Mouse (Mus musculus) ES-Bruce4 (cell line): Measurements from ENCODE around the gene Zfp729a. TPM values are rescaled to one million over a fixed set of nuclear protein-coding genes. Genes with fewer than 3 reads are reported as not detected.
A peak's percentile ranks its signal among the peaks of the same experiment; 100 is the strongest.
"Not testable (repeated sequence)": the region's sequence is repeated elsewhere in the genome, so short reads cannot be mapped to it uniquely, and the experiment has no call there.

Source experiments
- H3K27ac ChIP-seq: 2 replicates; pipeline ENCODE4 v1.5.1; 2012; ENCODE audit warnings: low read length, inconsistent platforms; ENCODE audit not compliant: insufficient read depth
- H3K27me3 ChIP-seq: 2 replicates; pipeline ENCODE4 v1.6.1; 2012; ENCODE audit warnings: mild to moderate bottlenecking, low read length, inconsistent platforms; ENCODE audit not compliant: control insufficient read depth, poor library complexity, insufficient read depth, severe bottlenecking
- H3K36me3 ChIP-seq: 2 replicates; pipeline ENCODE4 v1.6.1; 2012; ENCODE audit warnings: inconsistent platforms, mild to moderate bottlenecking, low read length, moderate library complexity; ENCODE audit not compliant: control insufficient read depth, poor library complexity, insufficient read depth, severe bottlenecking
- H3K4me1 ChIP-seq: one replicate; pipeline ENCODE4 v1.8.1; 2011; ENCODE audit warnings: low read length; ENCODE audit not compliant: control insufficient read depth, insufficient read depth
- H3K4me3 ChIP-seq: 2 replicates; pipeline ENCODE4 v1.5.1; 2011; ENCODE audit warnings: low read depth, mild to moderate bottlenecking, low read length
- H3K9ac ChIP-seq: 2 replicates; pipeline ENCODE4 v1.6.1; 2012; ENCODE audit warnings: low read depth, mild to moderate bottlenecking, inconsistent platforms; ENCODE audit not compliant: poor library complexity, severe bottlenecking
- H3K9me3 ChIP-seq: replicated peaks from 2 replicates; pipeline ENCODE4 v1.6.1; 2012; ENCODE audit warnings: mild to moderate bottlenecking, low read length, inconsistent platforms; ENCODE audit not compliant: control insufficient read depth, poor library complexity, insufficient read depth, severe bottlenecking
- CTCF ChIP-seq: IDR thresholded peaks from one replicate; pipeline ENCODE4 v1.8.1; 2011; ENCODE audit warnings: low read depth, low read length
- EP300 ChIP-seq: IDR thresholded peaks from 2 replicates; pipeline ENCODE4 v1.6.1; 2011; ENCODE audit warnings: low read depth, low read length; ENCODE audit not compliant: insufficient read depth
- POLR2A ChIP-seq: IDR thresholded peaks from one replicate; pipeline ENCODE4 v1.8.1; 2011; ENCODE audit warnings: low read length; ENCODE audit not compliant: insufficient read depth
- polyA plus RNA-seq: library from polyadenylated mRNA; stranded (reverse); fragments of >200 nt; gene quantifications from 2 replicates; pipeline ENCODE4 v1.2.4, GENCODE M21; 2011; ENCODE audit warnings: low read depth; ENCODE audit not compliant: missing spikeins, insufficient read depth, insufficient read length

The Zfp729a gene
- polyA plus RNA-seq, result 10.8 and 11.1 TPM in 2 replicates

- H3K9me3 ChIP-seq, result 0 out of 2 replicates have a peak, but pooled peaks cover 3% of the 10 kb centered on the region
- TF ChIP-seq CTCF (peak; percentile 39), EP300 (peak; percentile 35; the same call in 1 of the 2 replicates), POLR2A (no peak)
- peak within 1 kb of the TSS; percentile 63 for H3K9ac ChIP-seq
- H3K27ac ChIP-seq, result peak within 1 kb of the TSS; percentile 32
- H3K36me3 ChIP-seq, result no peaks in the 10 kb centered on the region
- no peaks in the 10 kb centered on the region for H3K27me3 ChIP-seq
- peaks cover 1% of the 10 kb centered on the region for H3K4me1 ChIP-seq
- peak within 1 kb of the TSS; percentile 90 for H3K4me3 ChIP-seq
Measured at GRCm38 (mm10) chr13:67637294-67638007, at the start of gene Zfp729a, which contains the start of gene Gm49345. Gene Zfp729a (minus strand): TSS chr13:67637791. Gene Gm49345 (minus strand): TSS chr13:67637769.

DNA sequence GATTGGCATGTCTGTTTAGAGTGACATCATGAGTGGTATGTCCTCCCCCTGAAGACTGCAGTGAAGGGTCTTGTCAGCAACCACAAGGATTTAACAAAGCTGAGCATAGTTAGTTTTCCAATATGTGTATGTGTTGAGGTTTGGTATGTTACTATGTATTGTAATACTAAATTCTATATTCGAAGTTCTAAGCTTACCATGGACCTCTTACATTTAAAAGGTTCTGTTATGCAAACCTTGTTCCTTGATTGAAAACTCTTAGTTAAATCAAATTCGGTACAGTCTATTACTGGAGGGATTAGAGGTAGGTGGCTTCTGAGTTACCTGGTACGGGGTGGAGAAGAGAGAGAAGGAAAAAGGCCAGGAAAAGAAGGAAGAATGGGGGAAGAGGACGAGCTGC is 49.4 kb upstream of the Zfp729a start, which contains the start of gene Zfp738:
Gene Zfp738, minus strand, starts transcription at position 101 of the 400 bp plus-strand sequence.
- Histone ChIP-seq H3K27me3 (no peaks in the 10 kb centered on the region), H3K9me3 (no peaks in the 10 kb centered on the region), H3K27ac (no peak within 1 kb of the TSS), H3K36me3 (no peaks in the 10 kb centered on the region), H3K4me3 (peak within 1 kb of the TSS; percentile 58), H3K9ac (no peak within 1 kb of the TSS), H3K4me1 (no peaks in the 10 kb centered on the region)
- TF ChIP-seq POLR2A, result no peak
- TF ChIP-seq EP300, result no peak
- no peak for TF ChIP-seq CTCF

DNA sequence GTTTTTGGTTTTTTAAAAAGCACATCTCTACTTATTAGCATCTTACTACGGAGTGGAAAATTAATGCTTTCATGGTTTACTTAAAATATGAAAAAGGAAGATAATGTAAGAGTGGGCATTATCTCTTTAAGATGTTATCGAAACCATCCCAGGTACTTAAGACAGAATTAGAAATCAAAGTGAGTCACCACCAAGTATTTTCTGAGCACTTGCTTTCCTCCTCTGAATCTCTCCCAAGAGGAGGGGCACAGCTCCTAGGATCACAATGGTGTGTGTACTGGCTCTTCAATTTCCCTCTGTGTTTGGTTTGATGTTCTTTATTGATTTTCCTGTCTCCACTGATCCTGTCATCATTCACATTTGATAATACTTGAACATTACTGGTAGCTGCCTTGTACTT is 46.2 kb upstream of the Zfp729a start:
- not testable (repeated sequence) for H3K9me3 ChIP-seq, H3K36me3 ChIP-seq, H3K4me1 ChIP-seq, H3K27me3 ChIP-seq, H3K4me3 ChIP-seq
- peak overlapping the region; percentile 24; the same call in 1 of the 2 replicates for H3K27ac ChIP-seq
- 0 out of 2 replicates have a peak overlapping the region, but pooled peaks have one; percentile 47 for H3K9ac ChIP-seq

- not testable (repeated sequence) for H3K9me3 ChIP-seq, H3K27me3 ChIP-seq, H3K4me1 ChIP-seq, H3K27ac ChIP-seq, H3K36me3 ChIP-seq
- Histone ChIP-seq H3K4me3 (peak overlapping the region; percentile 95), H3K9ac (peak overlapping the region; percentile 47; the same call in 1 of the 2 replicates)
- TF ChIP-seq POLR2A, result peak; percentile 35
Measured at GRCm38 (mm10) chr13:67682959-67683735, 45.6 kb upstream of the Zfp729a start.

- no peak overlapping the region for H3K4me3 ChIP-seq
- no peaks in the 10 kb centered on the region for H3K27me3 ChIP-seq
- no peak overlapping the region for H3K9ac ChIP-seq
- H3K36me3 ChIP-seq, result no peaks in the 10 kb centered on the region
- H3K9me3 ChIP-seq, result no peaks in the 10 kb centered on the region
- TF ChIP-seq CTCF, result no peak
- TF ChIP-seq EP300, result no peak
- TF ChIP-seq POLR2A, result no peak
- no peaks in the 10 kb centered on the region for H3K4me1 ChIP-seq
- H3K27ac ChIP-seq, result no peak overlapping the region
Measured at GRCm38 (mm10) chr13:67674902-67675301, 37.3 kb upstream of the Zfp729a start.

DNA sequence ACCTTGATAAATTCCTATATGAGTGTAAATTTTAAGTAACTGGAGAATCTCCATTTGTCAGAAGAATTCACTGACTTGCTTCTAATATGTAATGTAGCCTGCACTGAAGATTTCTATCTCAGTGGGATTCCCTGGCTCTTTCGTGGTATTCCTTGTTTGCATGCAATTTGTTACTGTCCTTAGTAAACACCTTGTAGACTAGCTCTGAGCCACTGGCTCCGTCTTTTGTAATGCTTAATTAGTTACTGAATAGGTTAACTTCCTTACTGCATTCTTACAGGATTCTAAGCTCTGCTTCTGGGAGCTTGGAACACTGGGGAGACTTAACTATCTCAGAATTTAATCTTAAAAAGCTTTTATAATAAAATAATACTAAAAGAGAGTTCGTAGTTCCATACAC is 14.9 kb upstream of the Zfp729a start:
- no peak for TF ChIP-seq CTCF
- Histone ChIP-seq H3K27ac (peak overlapping the region; percentile 72), H3K4me3 (no peak overlapping the region), H3K9me3 (no peaks in the 10 kb centered on the region), H3K9ac (no peak overlapping the region), H3K4me1 (peaks cover 4% of the 10 kb centered on the region), H3K36me3 (no peaks in the 10 kb centered on the region), H3K27me3 (no peaks in the 10 kb centered on the region)
